Mouse (Mus musculus): ENCODE results near the gene Slc35e2. TPM values are rescaled to one million over a fixed set of nuclear protein-coding genes. Genes with fewer than 3 reads are reported as not detected.
"Not testable (repeated sequence)": the region's sequence is repeated elsewhere in the genome, so short reads cannot be mapped to it uniquely, and the experiment has no call there.

Gene Slc35e2
- polyA plus RNA-seq, 1 experiment from 2014 or later, result 9.5 TPM

DNA sequence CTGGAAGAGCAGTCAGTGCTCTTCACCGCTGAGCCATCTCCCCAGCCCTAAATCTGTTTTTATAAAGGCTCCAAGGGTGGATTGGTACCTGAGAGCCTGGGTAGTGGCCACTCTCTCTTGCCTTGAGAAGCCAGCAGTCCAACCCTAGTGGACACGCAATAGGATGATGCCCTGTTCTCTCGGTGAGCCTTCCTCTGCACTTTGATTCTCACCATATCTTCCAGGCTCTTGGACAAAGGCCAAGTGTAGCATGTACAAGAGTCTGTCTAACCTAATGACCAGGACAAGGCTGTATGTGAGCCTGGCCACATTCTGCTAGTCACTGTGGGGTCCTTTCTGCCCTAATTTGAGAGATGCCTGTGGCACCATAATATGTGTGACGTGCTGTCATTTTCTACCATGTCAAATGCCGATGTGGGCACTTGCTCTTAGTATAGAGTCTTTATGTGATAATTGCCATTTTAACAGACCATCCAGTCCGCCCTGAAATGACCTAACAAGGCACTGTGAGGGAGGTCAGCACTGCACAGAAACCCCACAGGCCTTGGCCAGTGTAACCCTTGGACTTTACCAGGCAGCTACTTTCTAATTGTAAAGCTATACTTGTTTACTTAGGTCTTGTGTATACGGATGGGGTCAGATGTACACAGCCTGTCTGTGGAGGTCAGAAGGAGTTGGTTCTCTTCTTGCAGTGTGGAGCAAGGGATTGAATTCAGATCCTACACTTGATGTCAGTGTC is 32.4 kb upstream of the Slc35e2 start:
- 82% methylated on average over 7 of the region's 7 CpGs for WGBS
- ATAC-seq (ENCODE audit: insufficient read depth), result no peak
- no peak overlapping the region for H3K4me3 ChIP-seq (ENCODE audit: low read depth, low read length)

GRCm38 (mm10) chr4:155569818-155570217 is 31.4 kb upstream of the Slc35e2 start:
- WGBS, result 84% methylated on average over 6 of the region's 6 CpGs
- Histone ChIP-seq H3K4me1 (ENCODE audit: insufficient read depth) (peaks cover 2% of the 10 kb centered on the region), H3K4me2 (no peak overlapping the region), H3K27ac (ENCODE audit: low read depth) (no peak overlapping the region), H3K36me3 (ENCODE audit: insufficient read depth) (no peaks in the 10 kb centered on the region), H3K9me3 (ENCODE audit: low read depth, low read length) (no peaks in the 10 kb centered on the region), H3K9ac (no peak overlapping the region), H3K27me3 (ENCODE audit: insufficient read depth, low read length) (no peaks in the 10 kb centered on the region), H3K4me3 (ENCODE audit: low read depth, low read length) (no peak overlapping the region)
- TF ChIP-seq CTCF (IDR thresholded peaks at IDR 0.05; ENCODE audit: low read depth), result no peak
- no peak for DNase-seq
- ATAC-seq (ENCODE audit: insufficient read depth), result no peak

More for the DNA sequence above, 32.4 kb upstream of the Slc35e2 start:
- no peak for TF ChIP-seq CTCF (IDR thresholded peaks at IDR 0.05; ENCODE audit: low read depth)
- Histone ChIP-seq H3K27ac (ENCODE audit: low read depth) (no peak overlapping the region), H3K9me3 (ENCODE audit: low read depth, low read length) (no peaks in the 10 kb centered on the region), H3K4me1 (ENCODE audit: insufficient read depth) (peaks cover 6% of the 10 kb centered on the region), H3K9ac (no peak overlapping the region), H3K27me3 (ENCODE audit: insufficient read depth, low read length) (no peaks in the 10 kb centered on the region), H3K36me3 (ENCODE audit: insufficient read depth) (no peaks in the 10 kb centered on the region), H3K4me2 (no peak overlapping the region)
- no peak for DNase-seq

DNA sequence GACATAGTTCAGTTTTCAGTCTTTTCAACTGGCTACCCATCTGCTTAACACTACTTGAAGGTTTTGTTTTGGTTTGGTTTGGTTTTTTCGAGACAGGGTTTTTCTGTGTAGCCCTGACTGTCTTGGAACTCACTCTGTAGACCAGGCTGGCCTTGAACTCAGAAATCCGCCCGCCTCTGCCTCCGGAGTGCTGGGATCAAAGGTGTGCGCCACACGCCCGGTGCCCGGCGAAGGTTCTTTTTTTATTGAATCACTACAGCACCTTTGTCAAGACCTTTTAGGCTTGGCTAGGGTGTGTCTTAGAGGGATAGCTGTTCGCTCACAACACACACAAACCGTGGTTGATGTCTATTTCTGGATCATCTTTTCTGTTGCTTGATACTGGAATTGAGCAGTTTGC is 30.9 kb upstream of the Slc35e2 start:
- DNase-seq; ATAC-seq (ENCODE audit: insufficient read depth); H3K4me2 ChIP-seq; H3K27ac ChIP-seq (ENCODE audit: low read depth); H3K4me1 ChIP-seq (ENCODE audit: insufficient read depth); H3K9ac ChIP-seq; H3K4me3 ChIP-seq (ENCODE audit: low read depth, low read length); H3K9me3 ChIP-seq (ENCODE audit: low read depth, low read length); H3K36me3 ChIP-seq (ENCODE audit: insufficient read depth); H3K27me3 ChIP-seq (ENCODE audit: insufficient read depth, low read length): not testable (repeated sequence)
- 88% methylated on average over 11 of the region's 11 CpGs for WGBS

DNA sequence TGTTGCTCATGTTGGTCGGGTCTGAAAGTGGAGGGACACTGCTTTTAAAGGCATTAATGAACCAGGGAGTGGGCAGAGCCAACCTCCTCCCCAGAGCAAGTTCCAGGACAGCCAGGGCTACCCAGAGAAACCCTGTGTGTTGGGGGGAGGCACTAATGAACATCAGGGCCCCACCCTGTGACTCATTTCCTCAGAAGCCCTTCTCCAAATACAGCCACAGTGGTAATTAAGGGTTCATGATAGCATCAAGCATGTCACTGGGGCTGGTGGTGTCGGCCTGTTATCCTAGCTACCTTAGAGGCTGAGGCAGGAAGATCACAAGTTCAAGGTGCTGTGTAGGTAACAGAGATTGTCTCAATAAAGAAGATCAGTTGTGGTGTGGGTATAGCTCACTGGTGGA is 29.8 kb upstream of the Slc35e2 start:
- ATAC-seq (ENCODE audit: insufficient read depth) (no peak), DNase-seq (no peak)
- Histone ChIP-seq H3K4me1 (ENCODE audit: insufficient read depth) (no peaks in the 10 kb centered on the region), H3K9ac (no peak overlapping the region), H3K27me3 (ENCODE audit: insufficient read depth, low read length) (no peaks in the 10 kb centered on the region), H3K36me3 (ENCODE audit: insufficient read depth) (no peaks in the 10 kb centered on the region), H3K4me3 (ENCODE audit: low read depth, low read length) (no peak overlapping the region), H3K27ac (ENCODE audit: low read depth) (no peak overlapping the region), H3K9me3 (ENCODE audit: low read depth, low read length) (no peaks in the 10 kb centered on the region), H3K4me2 (no peak overlapping the region)
- no peak for TF ChIP-seq CTCF (IDR thresholded peaks at IDR 0.05; ENCODE audit: low read depth)
- 69% methylated on average over 2 of the region's 2 CpGs for WGBS

DNA sequence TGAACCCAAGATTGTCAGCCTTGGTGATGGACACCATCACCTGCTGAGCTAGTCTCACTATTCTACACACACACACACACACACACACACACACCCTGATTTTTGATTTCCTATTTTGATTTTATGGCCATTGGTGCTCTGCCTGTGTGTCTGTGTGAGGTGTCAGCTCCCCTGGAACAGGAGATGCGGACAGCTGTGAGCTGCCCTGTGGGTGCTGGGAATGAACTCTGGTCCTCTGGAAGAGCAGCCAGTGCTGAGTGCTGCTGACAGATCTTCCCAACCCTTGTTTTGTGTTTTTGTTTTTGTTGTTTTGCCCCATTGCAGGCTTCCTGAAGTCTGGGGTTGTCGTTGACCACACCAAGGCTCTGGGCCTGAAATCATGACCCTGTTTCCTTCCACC is 28.1 kb upstream of the Slc35e2 start:
- WGBS, result 95% methylated on average over 2 of the region's 2 CpGs
- ATAC-seq (ENCODE audit: insufficient read depth) (no peak), DNase-seq (no peak)
- Histone ChIP-seq H3K9ac (no peak overlapping the region), H3K27me3 (ENCODE audit: insufficient read depth, low read length) (no peaks in the 10 kb centered on the region), H3K4me3 (ENCODE audit: low read depth, low read length) (no peak overlapping the region), H3K27ac (ENCODE audit: low read depth) (no peak overlapping the region), H3K4me2 (no peak overlapping the region), H3K4me1 (ENCODE audit: insufficient read depth) (no peaks in the 10 kb centered on the region), H3K36me3 (ENCODE audit: insufficient read depth) (peaks cover 16% of the 10 kb centered on the region), H3K9me3 (ENCODE audit: low read depth, low read length) (no peaks in the 10 kb centered on the region)
- TF ChIP-seq CTCF (IDR thresholded peaks at IDR 0.05; ENCODE audit: low read depth), result no peak

GRCm38 (mm10) chr4:155573876-155574275 is 27.3 kb upstream of the Slc35e2 start:
- no peak for ATAC-seq (ENCODE audit: insufficient read depth)
- no peak overlapping the region for H3K4me3 ChIP-seq (ENCODE audit: low read depth, low read length)
- peaks cover 23% of the 10 kb centered on the region for H3K36me3 ChIP-seq (ENCODE audit: insufficient read depth)
- no peak overlapping the region for H3K4me2 ChIP-seq
- TF ChIP-seq CTCF (IDR thresholded peaks at IDR 0.05; ENCODE audit: low read depth), result no peak
- WGBS, result 92% methylated on average over 9 of the region's 9 CpGs
- H3K27me3 ChIP-seq (ENCODE audit: insufficient read depth, low read length), result no peaks in the 10 kb centered on the region
- DNase-seq, result no peak
- H3K4me1 ChIP-seq (ENCODE audit: insufficient read depth), result no peaks in the 10 kb centered on the region
- no peak overlapping the region for H3K9ac ChIP-seq
- no peak overlapping the region for H3K27ac ChIP-seq (ENCODE audit: low read depth)
- H3K9me3 ChIP-seq (ENCODE audit: low read depth, low read length), result no peaks in the 10 kb centered on the region

GRCm38 (mm10) chr4:155574931-155575330 is 26.3 kb upstream of the Slc35e2 start:
- no peak overlapping the region for H3K9ac ChIP-seq
- H3K27me3 ChIP-seq (ENCODE audit: insufficient read depth, low read length), result no peaks in the 10 kb centered on the region
- H3K4me3 ChIP-seq (ENCODE audit: low read depth, low read length), result no peak overlapping the region
- DNase-seq (no peak), ATAC-seq (ENCODE audit: insufficient read depth) (no peak)
- no peaks in the 10 kb centered on the region for H3K4me1 ChIP-seq (ENCODE audit: insufficient read depth)
- H3K4me2 ChIP-seq, result no peak overlapping the region
- WGBS, result 83% methylated on average over 11 of the region's 11 CpGs
- H3K36me3 ChIP-seq (ENCODE audit: insufficient read depth), result peaks cover 31% of the 10 kb centered on the region
- no peak overlapping the region for H3K27ac ChIP-seq (ENCODE audit: low read depth)
- H3K9me3 ChIP-seq (ENCODE audit: low read depth, low read length), result no peaks in the 10 kb centered on the region
- no peak for TF ChIP-seq CTCF (IDR thresholded peaks at IDR 0.05; ENCODE audit: low read depth)
